Mouse (Mus musculus) thymus, adult 2 months (tissue): ENCODE results near the gene Gal.

ENCODE experiments used
- CTCF ChIP-seq: fragments of 200-500 bp; IDR thresholded peaks from 2 replicates; pipeline ENCODE4 v1.5.1; 2012; ENCODE audit warnings: mild to moderate bottlenecking, control low read depth, low read length, moderate library complexity, borderline replicate concordance; ENCODE audit not compliant: control insufficient read depth, poor library complexity, insufficient read depth; ENCODE audit errors: extremely low read depth
- POLR2A ChIP-seq: fragments of 200-500 bp; IDR thresholded peaks from 2 replicates; pipeline ENCODE4 v1.6.1; 2012; ENCODE audit warnings: mild to moderate bottlenecking, low read length, control low read depth, moderate library complexity; ENCODE audit not compliant: control insufficient read depth, poor library complexity, insufficient read depth; ENCODE audit errors: extremely low read depth

- no peak for TF ChIP-seq POLR2A
- no peak for TF ChIP-seq CTCF
Observed at GRCm38 (mm10) chr19:3428057-3428830, 13.9 kb upstream of the Gal start.
